Mouse (Mus musculus): ENCODE results near the gene Cnksr3.

Cnksr3 gene

GRCm38 (mm10) chr10:7077971-7078370 is 134.1 kb downstream of the Cnksr3 start:
- DNase-seq (ENCODE audit: low read depth, low spot score), result no peak

- no peak for DNase-seq (ENCODE audit: low read depth, low spot score)
Measured at GRCm38 (mm10) chr10:7077389-7077808, 134.6 kb downstream of the Cnksr3 start.

GRCm38 (mm10) chr10:7076662-7077211 is 135.3 kb downstream of the Cnksr3 start:
- no peak for DNase-seq (ENCODE audit: low read depth, low spot score)

- DNase-seq (ENCODE audit: low read depth, low spot score), result peak; percentile 26
Measured at GRCm38 (mm10) chr10:7076201-7076600, 135.8 kb downstream of the Cnksr3 start.

- no peak for DNase-seq (ENCODE audit: low read depth, low spot score)
Measured at GRCm38 (mm10) chr10:7075661-7076060, 136.4 kb downstream of the Cnksr3 start.

GRCm38 (mm10) chr10:7074231-7074630 is 137.8 kb downstream of the Cnksr3 start:
- DNase-seq (ENCODE audit: low read depth, low spot score), result no peak

GRCm38 (mm10) chr10:7070924-7071323 is 141.1 kb downstream of the Cnksr3 start:
- no peak for DNase-seq (ENCODE audit: low read depth, low spot score)

GRCm38 (mm10) chr10:7070100-7070835 is 141.8 kb downstream of the Cnksr3 start:
- no peak for DNase-seq (ENCODE audit: low read depth, low spot score)

- DNase-seq (ENCODE audit: low read depth, low spot score), result no peak
Measured at GRCm38 (mm10) chr10:7069090-7069489, 142.9 kb downstream of the Cnksr3 start.

Data from brain, embryonic 18.5 days (tissue).